Mouse (Mus musculus) urinary bladder, postnatal 14 days (tissue): ENCODE measurements around the gene Zfp57.
"Not testable (repeated sequence)": the region's sequence is repeated elsewhere in the genome, so short reads cannot be mapped to it uniquely, and the experiment has no call there.

Source experiments
- DNase-seq: peaks from one replicate; pipeline ENCODE4 v3.0.0; 2021; ENCODE audit warnings: low spot score

Zfp57 gene

GRCm38 (mm10) chr17:36995448-36995847 lies 5.5 kb upstream of the Zfp57 start:
- no peak for DNase-seq

- peak; percentile 89 for DNase-seq
Measured at GRCm38 (mm10) chr17:36997033-36997735, 3.8 kb upstream of the Zfp57 start.

GRCm38 (mm10) chr17:36998477-36998876 lies 2.5 kb upstream of the Zfp57 start:
- no peak for DNase-seq

- peak; percentile 74 for DNase-seq
Measured at GRCm38 (mm10) chr17:37002364-37003330, 1.7 kb downstream of the Zfp57 start.

- no peak for DNase-seq
Measured at GRCm38 (mm10) chr17:37003366-37003765, 2.4 kb downstream of the Zfp57 start.

DNA sequence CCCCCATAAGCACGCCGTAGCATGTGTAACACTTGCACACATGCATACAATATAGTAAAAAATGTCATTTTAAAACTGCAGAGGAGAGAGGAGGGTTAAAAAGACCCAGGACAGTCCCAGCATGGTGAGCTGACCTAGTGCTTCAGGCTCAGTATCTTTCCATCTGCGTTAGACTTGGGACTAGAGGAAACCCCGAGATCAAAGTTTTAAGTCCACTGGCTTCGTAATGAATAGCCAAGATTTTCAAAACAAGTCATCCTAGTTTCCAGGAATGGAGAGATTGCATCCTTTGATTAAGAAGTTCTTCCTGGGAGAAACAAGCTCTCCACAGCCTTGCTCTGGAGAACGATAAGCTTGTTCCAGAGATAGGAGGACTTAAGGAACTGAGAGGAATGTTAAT lies 7.2 kb downstream of the Zfp57 start:
- no peak for DNase-seq

GRCm38 (mm10) chr17:37009460-37010042 lies 8.6 kb downstream of the Zfp57 start:
- DNase-seq = no peak

DNA sequence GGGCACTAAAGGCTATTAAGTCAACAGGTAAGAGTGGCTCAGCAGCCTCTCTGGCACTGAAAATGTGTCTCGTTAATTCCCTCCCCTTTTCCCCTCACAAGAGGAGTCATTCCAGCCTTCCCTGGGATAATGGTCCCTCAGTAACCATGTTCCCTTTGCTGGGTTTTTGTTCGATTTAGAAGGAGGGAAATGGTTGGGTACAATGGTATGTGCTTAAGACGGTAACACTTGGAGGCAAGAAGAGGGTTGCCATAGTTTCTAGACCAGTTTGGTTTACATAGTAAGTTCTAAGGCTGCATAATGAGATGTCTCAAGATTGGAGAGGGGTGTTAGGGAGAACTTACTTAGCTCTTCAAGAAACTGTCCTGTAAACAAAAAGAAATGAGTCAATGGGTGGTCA lies 10.8 kb downstream of the Zfp57 start:
- no peak for DNase-seq

DNA sequence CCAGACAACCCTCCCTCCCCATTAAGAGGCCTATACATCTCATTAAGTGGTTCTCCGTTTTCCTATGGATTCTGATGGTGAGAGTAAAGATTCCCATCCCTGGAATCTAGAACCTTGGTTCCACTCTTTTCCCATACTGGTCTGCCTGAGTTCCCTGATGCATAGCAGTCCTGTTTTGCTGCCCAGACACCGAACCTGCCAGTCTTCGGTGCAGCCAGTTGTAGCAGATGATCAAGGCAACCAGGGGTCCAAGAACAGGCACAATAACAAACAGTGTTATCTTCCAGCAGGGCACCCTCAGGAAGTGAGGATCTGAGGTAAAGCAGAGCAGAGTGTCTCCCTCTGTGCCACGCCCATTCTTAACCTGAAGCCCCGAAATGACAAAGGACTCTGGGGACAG lies 11.2 kb downstream of the Zfp57 start:
- DNase-seq = no peak

GRCm38 (mm10) chr17:37016333-37016732 lies 15.4 kb downstream of the Zfp57 start:
- no peak for DNase-seq

- DNase-seq = no peak
Measured at GRCm38 (mm10) chr17:37018328-37018727, 17.4 kb downstream of the Zfp57 start.

GRCm38 (mm10) chr17:37019242-37019641 lies 18.3 kb downstream of the Zfp57 start:
- not testable (repeated sequence) for DNase-seq

GRCm38 (mm10) chr17:37022628-37023576 lies 21.9 kb downstream of the Zfp57 start, which contains the start of gene Mog:
Gene Mog, minus strand, starts transcription at chr17:37023398.
- DNase-seq = no peak

DNA sequence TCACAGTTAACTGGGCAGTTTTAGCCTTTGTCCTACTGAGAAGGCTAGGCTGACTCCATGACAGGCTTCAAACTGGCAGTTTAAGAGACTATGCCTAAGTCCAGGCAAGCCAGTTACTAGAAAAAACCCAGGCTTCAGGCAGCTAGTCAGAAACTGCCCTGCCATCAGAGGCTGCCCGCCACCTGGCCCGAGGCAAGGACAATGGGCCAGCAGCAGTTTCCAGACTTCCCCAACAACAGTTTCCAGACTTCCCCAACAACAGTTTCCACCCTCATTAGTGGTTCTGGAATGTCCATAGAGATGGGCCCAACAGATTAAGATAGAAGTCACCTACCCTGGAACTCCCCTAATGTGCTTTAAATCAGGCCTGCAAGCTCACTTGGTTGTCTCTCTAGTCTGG lies 25.5 kb downstream of the Zfp57 start:
- DNase-seq = no peak

- DNase-seq = no peak
Measured at GRCm38 (mm10) chr17:37027486-37027885, 26.5 kb downstream of the Zfp57 start.

- DNase-seq = no peak
Measured at GRCm38 (mm10) chr17:37028212-37028611, 27.2 kb downstream of the Zfp57 start.

DNA sequence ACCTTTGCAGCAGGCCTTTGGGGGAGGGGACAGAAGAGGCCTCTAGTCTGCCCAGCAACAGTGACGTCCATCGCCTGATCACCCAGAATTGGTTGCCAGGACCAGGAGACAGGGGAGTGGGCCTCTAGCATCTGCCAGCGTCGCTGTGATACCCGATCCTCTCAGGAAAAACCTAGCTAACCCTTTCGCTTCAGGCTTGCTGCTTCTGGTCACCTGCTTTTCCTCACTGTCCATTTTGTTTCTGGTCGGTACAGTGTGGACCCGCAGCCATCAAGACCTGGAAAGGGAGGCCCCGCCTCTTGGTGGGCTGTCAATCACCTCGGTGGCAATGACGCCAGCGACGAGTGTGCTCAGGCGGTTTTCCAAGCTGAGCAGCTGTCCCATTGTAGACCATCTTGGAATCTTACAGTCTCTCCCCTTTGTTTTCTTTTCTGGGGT lies 27.7 kb downstream of the Zfp57 start:
- DNase-seq = peak; percentile 91

DNA sequence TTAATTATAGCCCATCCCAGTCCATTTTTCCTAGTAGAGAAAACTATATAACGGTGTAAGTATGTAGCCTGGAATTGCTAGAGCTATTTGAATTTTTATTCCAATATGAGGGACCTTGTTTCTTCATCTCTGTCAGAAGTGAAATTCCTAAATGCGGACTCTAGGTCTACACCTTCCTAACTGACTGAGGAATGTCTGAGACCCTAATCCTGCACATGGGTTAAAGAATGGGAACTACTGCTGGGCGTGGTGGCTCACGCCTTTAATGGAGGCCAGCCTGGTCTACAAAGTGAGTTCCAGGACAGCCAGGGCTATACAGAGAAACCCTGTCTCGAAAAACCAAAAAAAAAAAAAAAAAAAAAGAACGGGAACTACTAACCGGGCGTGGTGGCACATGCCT lies 28.2 kb downstream of the Zfp57 start:
- no peak for DNase-seq

DNA sequence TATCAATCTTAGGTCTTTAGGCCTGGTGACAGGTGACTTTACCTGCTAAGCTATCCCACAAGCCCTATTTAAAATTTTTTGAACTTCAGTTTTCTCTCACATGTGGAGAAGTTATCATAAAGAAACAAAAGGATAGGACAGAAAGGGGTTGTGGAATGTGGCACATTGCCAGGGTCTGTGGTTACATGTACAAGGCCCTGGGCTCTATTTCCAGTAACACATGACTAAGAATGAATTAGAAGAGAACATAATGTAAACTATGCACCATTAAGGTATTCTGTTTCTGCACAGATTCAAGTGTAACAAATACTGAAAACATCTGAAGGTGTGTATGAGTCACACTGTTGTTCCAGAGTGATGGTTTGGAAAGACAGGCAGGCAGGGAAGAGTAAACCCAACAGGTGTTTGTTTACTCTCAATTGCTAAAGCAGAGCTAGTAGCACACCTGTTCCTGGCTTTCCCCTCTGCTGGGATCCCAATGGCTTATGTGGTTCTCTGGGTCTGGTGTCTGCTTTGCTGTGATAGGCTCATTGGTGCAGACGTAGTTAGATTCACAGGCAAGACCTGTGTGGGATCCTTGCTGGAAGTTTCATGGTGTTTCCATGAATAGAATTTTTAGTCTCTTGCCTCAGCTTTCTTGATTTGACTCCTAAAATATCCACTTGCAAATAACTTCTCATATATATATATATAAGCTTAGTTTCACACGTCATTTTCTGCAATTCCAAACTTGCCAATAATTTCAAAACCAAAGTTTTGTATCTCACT lies 38.3 kb downstream of the Zfp57 start:
- no peak for DNase-seq

- peak; percentile 22 for DNase-seq
Measured at GRCm38 (mm10) chr17:37044651-37045244, 43.8 kb downstream of the Zfp57 start.
